Mouse (Mus musculus) mouse embryonic stem cell (cell line): ENCODE data around the gene Zfp871.

Experiments
- in situ Hi-C, 2 experiments: fragments of 300-500 bp; cut with MboI; formaldehyde crosslinking; loops; 1 replicate in 1 of 2; 3 replicates in 1 of 2; pipeline ENCODE4 v1.14.3; 2019 to 2020; ENCODE audit warnings: low sequenced_read_pairs in 2 of 2, low pct_unique_long_range_greater_than_20kb in 1 of 2, mixed read lengths in 1 of 2; ENCODE audit not compliant: unreplicated experiment in 1 of 2

Gene Zfp871

GRCm38 (mm10) chr17:32788094-32788559 is at the start of gene Zfp871:
Gene Zfp871 (minus strand): TSS chr17:32788287.
- in situ Hi-C loops = no loop called here

DNA sequence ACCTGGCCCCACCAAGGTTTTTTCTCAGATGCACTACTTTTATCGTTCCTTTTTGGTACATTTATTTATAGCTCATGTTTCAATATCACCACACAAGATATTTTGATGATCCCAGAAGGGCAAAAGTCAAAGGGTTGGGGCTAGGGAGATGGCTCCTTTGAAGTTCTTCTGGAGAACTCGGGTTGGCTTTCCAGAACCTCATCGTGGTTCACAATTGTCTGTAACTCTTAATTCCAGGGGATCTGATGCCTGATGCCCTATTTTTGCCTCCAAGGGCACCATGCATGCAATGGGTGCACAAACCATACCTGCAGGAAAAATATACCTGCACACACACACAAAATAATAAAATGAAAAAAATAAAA is 42.3 kb upstream of the Zfp871 start:
- in situ Hi-C loops = no loop called here

DNA sequence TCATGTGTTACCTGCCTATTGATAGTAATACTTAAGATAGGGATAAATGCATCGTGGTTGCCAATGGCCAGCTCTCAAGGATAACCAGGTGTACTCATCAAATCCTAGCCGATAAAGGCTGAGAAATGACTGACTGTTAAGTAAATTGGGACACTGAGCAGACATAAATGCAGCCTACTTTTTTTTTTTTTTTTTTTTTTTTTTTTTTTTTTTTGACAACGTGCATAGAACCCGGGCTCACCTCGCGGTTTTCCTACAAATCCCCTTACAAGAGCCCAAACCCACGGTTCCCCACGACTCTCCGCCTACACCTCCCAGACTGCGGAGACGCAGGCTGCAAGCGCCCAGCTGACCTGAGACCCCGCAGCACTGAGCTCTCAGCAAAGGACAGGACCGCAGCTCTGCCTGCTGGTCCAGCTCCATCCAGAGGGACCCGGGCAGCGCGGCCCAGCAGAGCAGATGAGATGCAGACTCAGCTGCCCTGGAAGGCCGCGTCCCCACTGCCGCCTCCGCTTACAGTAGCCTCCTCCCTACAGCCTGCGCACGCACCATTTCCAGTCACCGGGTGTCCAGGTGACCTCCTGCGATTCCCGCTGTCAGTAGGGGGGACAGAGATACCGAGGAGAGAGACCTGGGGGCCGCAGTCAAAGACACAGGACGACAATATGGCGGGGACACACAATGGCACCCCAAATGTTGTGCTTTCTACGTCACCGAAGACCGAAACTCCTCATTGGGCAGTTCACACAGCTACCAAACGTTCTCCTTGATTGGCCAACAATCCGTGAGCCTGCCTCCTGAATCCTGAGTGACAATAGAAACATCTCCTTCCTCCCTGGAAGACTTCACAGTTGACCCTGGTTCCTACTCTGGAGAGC is 41.7 kb upstream of the Zfp871 start, which contains the start of gene Zfp799:
Gene Zfp799, minus strand, starts transcription at position 722 of the 878 bp plus-strand sequence.
- in situ Hi-C loops = no loop called here

- in situ Hi-C loops = no loop called here
Observed at GRCm38 (mm10) chr17:32816074-32816784, 28.1 kb upstream of the Zfp871 start.

GRCm38 (mm10) chr17:32814136-32814535 is 26.0 kb upstream of the Zfp871 start:
- in situ Hi-C loops = no loop called here

GRCm38 (mm10) chr17:32810648-32811047 is 22.6 kb upstream of the Zfp871 start:
- in situ Hi-C loops = no loop called here

- in situ Hi-C loops = no loop called here
Observed at GRCm38 (mm10) chr17:32809544-32810374, 21.7 kb upstream of the Zfp871 start, which contains the start of gene Zfp811. Gene Zfp811 (minus strand): TSS chr17:32809931.

GRCm38 (mm10) chr17:32808921-32809320 is 20.8 kb upstream of the Zfp871 start:
- in situ Hi-C loops = no loop called here

DNA sequence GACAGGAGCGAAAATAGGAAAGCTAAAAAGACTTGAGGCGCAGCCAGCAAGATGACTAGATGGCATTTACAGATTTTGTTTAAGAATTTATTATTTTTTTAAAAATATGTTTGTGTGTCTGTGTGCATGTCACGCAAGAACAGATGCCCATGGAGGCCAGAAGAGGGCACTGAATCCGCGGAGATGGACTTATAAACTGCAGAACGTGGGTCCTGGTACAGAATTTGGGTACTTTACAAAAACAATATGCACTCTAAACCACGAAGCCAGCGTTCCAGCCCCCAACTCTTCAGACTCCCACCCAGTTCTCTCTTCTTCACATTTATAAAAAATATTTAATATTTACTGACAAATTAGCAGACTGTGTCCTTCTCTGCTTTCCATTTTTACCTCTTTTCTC is 1.2 kb upstream of the Zfp871 start:
- in situ Hi-C loops = no loop called here

GRCm38 (mm10) chr17:32788576-32788975 is 489 bp upstream of the Zfp871 start:
- in situ Hi-C loops = no loop called here

DNA sequence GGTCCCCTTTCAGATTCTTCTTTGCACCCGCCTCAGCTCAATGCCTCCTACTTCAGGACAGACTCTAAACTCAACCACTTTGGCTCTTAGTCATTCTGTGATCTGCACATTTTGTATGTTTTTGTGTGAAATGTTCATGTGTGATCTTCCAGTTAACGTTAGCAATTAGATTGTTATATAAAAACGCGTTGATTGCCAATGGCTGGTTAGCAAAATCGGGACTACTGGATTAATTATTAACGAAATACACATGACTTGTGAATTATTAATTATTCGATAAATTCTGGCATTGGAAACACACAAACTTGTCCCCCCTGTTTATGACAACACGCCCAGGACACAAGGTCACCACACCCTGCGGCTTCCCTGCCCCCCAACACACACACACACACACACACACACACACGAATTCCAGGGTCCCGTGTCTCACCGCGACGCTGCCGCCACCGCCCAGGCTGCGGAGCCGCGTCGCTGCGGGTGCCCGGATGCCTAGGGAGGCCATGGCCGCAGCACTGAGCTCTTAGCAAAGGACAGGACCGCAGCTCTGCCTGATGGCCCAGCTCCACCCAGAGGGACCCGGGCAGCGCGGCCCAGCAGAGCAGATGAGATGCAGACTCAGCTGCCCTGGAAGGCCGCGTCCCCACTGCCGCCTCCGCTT is 522 bp downstream of the Zfp871 start:
- in situ Hi-C loops = no loop called here

DNA sequence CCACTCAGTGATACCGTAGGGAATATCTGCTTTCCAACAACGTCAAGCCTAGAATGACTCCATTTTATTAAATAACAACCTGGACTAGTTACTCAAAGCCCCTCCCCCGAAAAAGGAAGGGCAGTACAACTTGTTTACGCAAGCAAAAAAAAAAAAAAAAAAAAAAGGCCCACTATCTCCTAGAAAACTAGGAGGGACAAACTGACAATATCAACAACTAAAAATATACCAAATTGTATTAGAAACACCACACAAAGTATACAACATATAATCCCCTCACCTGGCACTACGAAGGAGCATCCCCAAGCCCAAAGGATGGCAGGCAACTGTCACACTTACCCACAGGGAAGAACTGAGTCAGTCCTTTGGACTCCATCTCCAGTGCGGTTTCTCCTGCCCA is 1.1 kb downstream of the Zfp871 start:
- in situ Hi-C loops = no loop called here

DNA sequence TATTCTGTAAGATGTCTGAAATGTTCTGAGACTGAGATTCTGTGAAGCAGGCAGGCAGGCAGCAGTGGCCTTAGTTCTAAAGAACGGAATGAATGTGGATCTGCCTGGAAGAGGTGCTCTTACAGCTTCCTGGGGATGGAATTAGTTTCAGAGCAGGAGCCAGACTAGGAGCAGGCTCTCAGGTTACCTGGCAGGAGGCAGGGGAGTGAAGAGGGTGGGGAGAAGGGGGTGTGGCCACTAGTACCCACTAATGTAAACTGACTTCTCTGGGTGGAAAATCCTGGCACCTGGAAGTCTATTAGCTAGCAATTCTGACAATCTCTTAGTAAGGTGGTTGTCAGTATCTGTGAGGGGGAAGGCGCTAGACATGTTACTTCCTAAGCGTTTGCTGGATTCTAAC is 2.4 kb downstream of the Zfp871 start:
- in situ Hi-C loops = no loop called here

DNA sequence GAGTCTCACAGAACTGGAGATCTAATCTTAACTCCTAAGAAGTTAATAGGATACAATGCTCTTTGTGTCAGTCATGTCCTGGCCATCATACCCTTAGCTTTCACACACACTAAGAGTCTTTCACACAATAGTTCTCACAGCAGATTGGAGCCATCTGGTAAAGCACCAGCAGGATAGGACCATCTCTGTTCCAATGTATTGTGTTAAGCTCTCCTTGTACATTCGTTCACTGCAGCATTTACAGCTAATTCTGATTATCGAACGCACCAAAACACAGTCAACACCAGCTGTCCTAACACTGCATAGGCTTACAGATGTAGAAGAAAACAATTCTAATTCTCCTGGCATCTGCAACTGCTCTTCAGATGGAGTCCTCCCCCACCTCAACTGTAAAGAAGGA is 10.5 kb downstream of the Zfp871 start:
- in situ Hi-C loops = no loop called here

- in situ Hi-C loops = no loop called here
Observed at GRCm38 (mm10) chr17:32771213-32771612, 16.9 kb downstream of the Zfp871 start.

DNA sequence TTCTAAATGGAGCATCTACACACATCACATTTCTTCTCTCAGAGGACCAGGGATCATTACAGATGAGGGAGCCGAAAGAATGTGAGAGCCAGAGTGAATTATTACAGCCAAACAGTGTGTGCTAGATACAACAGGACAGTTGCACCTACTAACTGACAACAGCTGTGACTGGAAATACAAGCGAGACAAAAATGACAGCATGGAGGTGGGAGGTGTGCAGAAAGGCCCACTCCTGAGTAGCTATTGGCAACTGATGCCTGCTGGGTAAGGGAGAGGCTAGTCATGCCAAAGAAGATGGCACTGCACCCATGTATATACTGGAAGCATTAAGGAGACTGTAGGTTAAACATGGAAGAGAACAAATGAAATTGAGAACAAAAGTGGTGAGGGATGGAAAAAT is 21.7 kb downstream of the Zfp871 start:
- in situ Hi-C loops = no loop called here

DNA sequence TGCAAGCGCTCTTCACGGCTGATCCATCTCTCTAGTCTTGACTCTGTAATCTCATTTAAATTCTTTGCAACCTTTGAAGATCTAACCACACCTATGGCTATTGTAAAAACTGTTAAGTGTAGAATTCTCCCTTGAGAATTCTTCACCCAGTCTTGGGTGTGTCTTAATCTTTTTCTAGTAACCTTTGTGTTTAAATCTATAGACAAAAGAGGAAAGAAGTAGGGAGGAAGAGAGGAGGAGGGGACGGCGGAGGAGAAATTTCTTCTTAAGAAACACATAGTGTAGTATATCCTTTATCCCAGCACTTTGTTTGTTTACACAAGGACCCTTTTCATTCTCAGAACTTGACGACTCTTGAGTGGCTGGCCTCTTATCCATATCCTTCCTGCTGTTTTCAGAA is 30.8 kb downstream of the Zfp871 start:
- in situ Hi-C loops = no loop called here

DNA sequence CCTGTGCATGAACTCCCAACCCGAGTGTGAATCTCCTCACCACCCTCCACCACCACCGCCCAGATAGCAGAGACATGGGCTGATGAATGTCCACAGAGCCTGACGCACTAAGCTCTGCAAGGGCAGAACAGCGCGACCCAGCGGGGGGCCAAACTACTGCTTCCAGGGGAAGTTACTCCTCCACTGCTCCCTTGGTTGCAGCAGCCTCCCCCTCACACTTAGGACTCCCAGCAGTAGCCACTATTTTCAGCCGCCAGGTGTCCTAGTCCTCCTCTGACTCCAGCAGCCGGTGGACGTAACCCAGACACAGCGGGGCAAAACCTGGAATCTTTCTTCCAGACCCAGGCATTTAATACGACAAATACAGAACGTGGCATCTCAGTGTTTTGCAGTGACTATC is 34.5 kb downstream of the Zfp871 start:
- in situ Hi-C loops = no loop called here
